Comparison of ENCODE assay signal across 8 mouse cellular contexts in the genomic region with DNA sequence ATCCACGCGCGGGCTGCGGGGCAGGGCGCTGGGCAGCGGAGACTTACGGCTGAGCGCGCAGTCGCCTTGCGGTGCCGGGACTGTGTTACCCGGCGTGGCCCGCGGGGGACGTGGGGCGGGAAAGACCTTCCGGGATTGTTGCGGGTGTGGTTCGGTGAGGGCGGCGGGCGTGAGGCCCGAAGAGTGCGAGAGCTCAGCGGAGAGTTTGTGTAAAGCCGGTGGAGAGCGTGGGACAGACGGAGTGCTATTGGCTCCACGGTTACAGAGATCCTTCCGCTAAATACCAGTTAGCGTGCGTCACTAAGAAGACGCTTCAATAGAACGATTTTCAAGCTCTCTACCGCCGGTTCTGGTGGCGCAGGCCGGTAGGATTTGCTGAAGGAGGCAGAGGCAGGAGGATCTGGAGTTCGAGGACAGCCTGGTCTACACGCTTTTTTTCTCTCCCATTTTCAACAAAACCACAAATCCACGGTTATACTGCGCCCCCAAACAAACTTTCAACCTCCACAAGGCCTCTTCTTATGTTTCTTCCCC. TPM values are rescaled to one million over a fixed set of nuclear protein-coding genes. Genes with fewer than 3 reads are reported as not detected.
DNase-seq lines count a peak whose midpoint lies in the region; ATAC-seq and TF ChIP-seq lines count a peak whose summit lies in the region.

No protein-coding gene starts in this region.

- H3K9me3 ChIP-seq in CH12.LX (replicated peaks; ENCODE audit: low read length): no peaks in the 10 kb centered on the region
- H3K9me3 ChIP-seq in forebrain, embryonic 10.5 days: no peaks in the 10 kb centered on the region
- no peaks in the 10 kb centered on the region for H3K9me3 ChIP-seq in heart, embryonic 15.5 days (replicated peaks)
- H3K9me3 ChIP-seq in liver, embryonic 13.5 days (replicated peaks): no peaks in the 10 kb centered on the region
- no peaks in the 10 kb centered on the region for H3K9me3 ChIP-seq in stomach, embryonic 14.5 days (ENCODE audit: control insufficient read depth, low read depth, low read length)

- peak overlapping the region; percentile 86 to 91 (median 88) for H3K4me3 ChIP-seq in CH12.LX (replicated peaks in 1 of 3; ENCODE audit: low read depth in 2 of 3, low read length in 2 of 3, poor library complexity in 1 of 3)
- H3K4me3 ChIP-seq in forebrain, embryonic 10.5 days: peak overlapping the region; percentile 77
- peak overlapping the region; percentile 90 for H3K4me3 ChIP-seq in heart, embryonic 15.5 days
- peak overlapping the region; percentile 77 for H3K4me3 ChIP-seq in liver, embryonic 13.5 days (replicated peaks)
- H3K4me3 ChIP-seq in stomach, embryonic 14.5 days (ENCODE audit: low read depth, low read length): peak overlapping the region; percentile 81

- H3K4me2 ChIP-seq in CH12.LX (ENCODE audit: insufficient read depth, low read depth, poor library complexity, severe bottlenecking): peak overlapping the region; percentile 92
- peak overlapping the region; percentile 83 for H3K4me2 ChIP-seq in heart, embryonic 15.5 days
- peak overlapping the region; percentile 93 for H3K4me2 ChIP-seq in liver, embryonic 13.5 days
- H3K4me2 ChIP-seq in stomach, embryonic 14.5 days (replicated peaks; ENCODE audit: low read depth, low read length): peak overlapping the region; percentile 48

- no peaks in the 10 kb centered on the region for H3K27me3 ChIP-seq in CH12.LX (replicated peaks)
- peaks cover 4% of the 10 kb centered on the region; the same call in 1 of the 2 replicates for H3K27me3 ChIP-seq in forebrain, embryonic 10.5 days (ENCODE audit: poor library complexity, severe bottlenecking)
- no peaks in the 10 kb centered on the region for H3K27me3 ChIP-seq in heart, embryonic 15.5 days
- H3K27me3 ChIP-seq in liver, embryonic 13.5 days: no peaks in the 10 kb centered on the region
- H3K27me3 ChIP-seq in stomach, embryonic 14.5 days (ENCODE audit: control insufficient read depth, insufficient read depth, low read length): no peaks in the 10 kb centered on the region

- peak; percentile 94 for DNase-seq in CH12.LX (ENCODE audit: extremely low read depth)
- DNase-seq in c-Kit-positive CD71-negative TER-119-negative erythroid progenitor cells, embryonic 14.5 days (ENCODE audit: low read depth): peak; percentile 94
- peak; percentile 94 for DNase-seq in forebrain, embryonic 10.5 days (ENCODE audit: extremely low spot score, low spot score)
- DNase-seq in kidney, postnatal 14 days: peak; percentile 93
- DNase-seq in liver, embryonic 13.5 days: peak; percentile 84
- DNase-seq in natural killer cell, adult 2 months (ENCODE audit: low spot score in 2 of 2): peak; percentile 93 to 94

- H3K27ac ChIP-seq in CH12.LX (ENCODE audit: insufficient read depth, low read depth): peak overlapping the region; percentile 92
- H3K27ac ChIP-seq in forebrain, embryonic 10.5 days: peak overlapping the region; percentile 89
- H3K27ac ChIP-seq in heart, embryonic 15.5 days: peak overlapping the region; percentile 97
- H3K27ac ChIP-seq in liver, embryonic 13.5 days: peak overlapping the region; percentile 77
- H3K27ac ChIP-seq in stomach, embryonic 14.5 days (ENCODE audit: low read length): peak overlapping the region; percentile 90

- TF ChIP-seq RAD21 in CH12.LX (IDR thresholded peaks at IDR 0.05; ENCODE audit: low read depth, low read length): no peak

- TF ChIP-seq POLR2A in CH12.LX (IDR thresholded peaks at IDR 0.05; ENCODE audit: low read depth, low read length): peak; percentile 44

- H3K4me1 ChIP-seq in CH12.LX (ENCODE audit: control insufficient read depth in 1 of 2, insufficient read depth in 2 of 2): peaks cover 3 to 29% of the 10 kb centered on the region in 2 experiments
- H3K4me1 ChIP-seq in forebrain, embryonic 10.5 days: peaks cover 41% of the 10 kb centered on the region
- H3K4me1 ChIP-seq in heart, embryonic 15.5 days (replicated peaks): peaks cover 26% of the 10 kb centered on the region
- peaks cover 47% of the 10 kb centered on the region for H3K4me1 ChIP-seq in liver, embryonic 13.5 days (replicated peaks)
- peaks cover 3% of the 10 kb centered on the region; the same call in 1 of the 2 replicates for H3K4me1 ChIP-seq in stomach, embryonic 14.5 days (ENCODE audit: control insufficient read depth, insufficient read depth, low read length)

- no peaks in the 10 kb centered on the region; the same call in 1 of the 2 replicates for H3K79me2 ChIP-seq in CH12.LX (replicated peaks; ENCODE audit: control insufficient read depth, extremely low read depth, insufficient read depth, poor library complexity, severe bottlenecking)

- peak; percentile 71 for ATAC-seq in heart, embryonic 15.5 days (replicated peaks; ENCODE audit: insufficient number of reproducible peaks, insufficient read depth, low FRiP score, low read depth)
- peak; percentile 61 for ATAC-seq in liver, embryonic 13.5 days (ENCODE audit: low read depth)
- ATAC-seq in stomach, embryonic 14.5 days (ENCODE audit: insufficient number of reproducible peaks, insufficient read depth, low FRiP score, low read depth): peak; percentile 80

- under 1% methylated on average over 44 of the region's 44 CpGs for WGBS in forebrain, embryonic 10.5 days
- WGBS in heart, embryonic 15.5 days: under 1% methylated on average over 44 of the region's 44 CpGs
- WGBS in liver, embryonic 13.5 days (ENCODE audit: insufficient replicate concordance): under 1% methylated on average over 44 of the region's 44 CpGs
- 0% methylated on average over 44 of the region's 44 CpGs for WGBS in stomach, embryonic 14.5 days

- no peak for TF ChIP-seq EP300 in CH12.LX (IDR thresholded peaks at IDR 0.05; ENCODE audit: low read length)

- dilution Hi-C loops in CH12.LX (cut with MboI; ENCODE audit: extremely low pct_ligation_motif_present, extremely low pct_unique_long_range_greater_than_20kb, low sequenced_read_pairs): no loop called here

- peaks cover 8 to 11% of the 10 kb centered on the region in 2 experiments for H3K36me3 ChIP-seq in CH12.LX (replicated peaks in 1 of 2; ENCODE audit: control insufficient read depth in 1 of 2, insufficient read depth in 1 of 2, low read length in 1 of 2)
- H3K36me3 ChIP-seq in forebrain, embryonic 10.5 days (replicated peaks): no peaks in the 10 kb centered on the region
- no peaks in the 10 kb centered on the region for H3K36me3 ChIP-seq in heart, embryonic 15.5 days
- no peaks in the 10 kb centered on the region for H3K36me3 ChIP-seq in liver, embryonic 13.5 days
- no peaks in the 10 kb centered on the region for H3K36me3 ChIP-seq in stomach, embryonic 14.5 days (ENCODE audit: control insufficient read depth, insufficient read depth, low read length)

- no peak for TF ChIP-seq CTCF in CH12.LX (conservative IDR thresholded peaks at IDR 0.05 in 1 of 2, IDR thresholded peaks at IDR 0.05 in 1 of 2; ENCODE audit: low read depth in 2 of 2, low read length in 2 of 2)

- in situ Hi-C loops in CH12.LX (cut with MboI; ENCODE audit: low pct_ligation_motif_present, low pct_unique_long_range_greater_than_20kb, low sequenced_read_pairs): loop anchor here (5.0 to 25.0 kb wide), 4 partner anchors 36 to 519 kb away; no protein-coding TSS in a partner anchor

- peak overlapping the region; percentile 66 for H3K9ac ChIP-seq in CH12.LX (ENCODE audit: insufficient read depth, low read depth)
- H3K9ac ChIP-seq in heart, embryonic 15.5 days: peak overlapping the region; percentile 87
- H3K9ac ChIP-seq in liver, embryonic 13.5 days: peak overlapping the region; percentile 78
- H3K9ac ChIP-seq in stomach, embryonic 14.5 days (replicated peaks; ENCODE audit: low read depth, low read length): peak overlapping the region; percentile 92

RNA-seq across cellular contexts. Expression of a gene that starts 16.9 kb away (rescaled TPM):
- total RNA-seq in CH12.LX (2012; rRNA removed) (not detected in 2 replicates), CH12.LX (2014; rRNA removed) (not detected in 2 replicates)
- polyA plus RNA-seq in CH12.LX (2012; ENCODE audit: insufficient read length, low read depth): not detected in 2 replicates
- polyA plus RNA-seq in forebrain, embryonic 10.5 days (2016; fragmentation: Nextera tagmentation; extraction: Ambion mirVana): not detected in 2 replicates
- polyA plus RNA-seq in heart, embryonic 15.5 days (2015; fragmentation: Nextera tagmentation; extraction: Ambion mirVana): 0.15 and 0.37 TPM in 2 replicates
- 0.09 TPM in 1 of 2 replicates, not detected in the other for polyA plus RNA-seq in liver, embryonic 13.5 days (2015; fragmentation: Nextera tagmentation; extraction: Ambion mirVana)
- 0.29 and 0.34 TPM in 2 replicates for polyA plus RNA-seq in stomach, embryonic 14.5 days (2014; fragmentation: Nextera tagmentation; extraction: Ambion mirVana)

RNA-seq across cellular contexts. Expression of a gene that starts 16.9 kb away (rescaled TPM):
- not detected in 2 replicates for total RNA-seq in CH12.LX (2012; rRNA removed)
- total RNA-seq in CH12.LX (2014; rRNA removed): not detected in 2 replicates
- polyA plus RNA-seq in CH12.LX (2012; ENCODE audit: insufficient read length, low read depth): not detected in 2 replicates
- polyA plus RNA-seq in forebrain, embryonic 10.5 days (2016; fragmentation: Nextera tagmentation; extraction: Ambion mirVana): not detected in 2 replicates
- polyA plus RNA-seq in heart, embryonic 15.5 days (2015; fragmentation: Nextera tagmentation; extraction: Ambion mirVana): not detected in 2 replicates
- 0.20 TPM in 1 of 2 replicates, not detected in the other for polyA plus RNA-seq in liver, embryonic 13.5 days (2015; fragmentation: Nextera tagmentation; extraction: Ambion mirVana)
- polyA plus RNA-seq in stomach, embryonic 14.5 days (2014; fragmentation: Nextera tagmentation; extraction: Ambion mirVana): not detected in 2 replicates

RNA-seq across cellular contexts. Expression of a gene that starts 44.4 kb away (rescaled TPM):
- 34.4 and 38.5 TPM in 2 replicates for total RNA-seq in CH12.LX (2012; rRNA removed)
- 104 and 134 TPM in 2 replicates for total RNA-seq in CH12.LX (2014; rRNA removed)
- polyA plus RNA-seq in CH12.LX (2012; ENCODE audit: insufficient read length, low read depth): 80.7 and 90.3 TPM in 2 replicates
- polyA plus RNA-seq in forebrain, embryonic 10.5 days (2016; fragmentation: Nextera tagmentation; extraction: Ambion mirVana): not detected in 2 replicates
- polyA plus RNA-seq in heart, embryonic 15.5 days (2015; fragmentation: Nextera tagmentation; extraction: Ambion mirVana): 0.10 and 0.66 TPM in 2 replicates
- 0.09 and 0.16 TPM in 2 replicates for polyA plus RNA-seq in liver, embryonic 13.5 days (2015; fragmentation: Nextera tagmentation; extraction: Ambion mirVana)
- polyA plus RNA-seq in stomach, embryonic 14.5 days (2014; fragmentation: Nextera tagmentation; extraction: Ambion mirVana): not detected in 2 replicates

RNA-seq across cellular contexts. Expression of a gene that starts 47.9 kb away (rescaled TPM):
- total RNA-seq in CH12.LX (2012; rRNA removed) (51.6 and 53.5 TPM in 2 replicates), CH12.LX (2014; rRNA removed) (121 and 124 TPM in 2 replicates)
- 49.4 and 49.7 TPM in 2 replicates for polyA plus RNA-seq in CH12.LX (2012; ENCODE audit: insufficient read length, low read depth)
- polyA plus RNA-seq in forebrain, embryonic 10.5 days (2016; fragmentation: Nextera tagmentation; extraction: Ambion mirVana): 0.52 and 0.64 TPM in 2 replicates
- 0.18 and 3.5 TPM in 2 replicates for polyA plus RNA-seq in heart, embryonic 15.5 days (2015; fragmentation: Nextera tagmentation; extraction: Ambion mirVana)
- polyA plus RNA-seq in liver, embryonic 13.5 days (2015; fragmentation: Nextera tagmentation; extraction: Ambion mirVana): 6.9 and 7.6 TPM in 2 replicates
- polyA plus RNA-seq in stomach, embryonic 14.5 days (2014; fragmentation: Nextera tagmentation; extraction: Ambion mirVana): 1.5 and 1.9 TPM in 2 replicates

RNA-seq across cellular contexts. Expression of a gene that starts 54.0 kb away (rescaled TPM):
- not detected in 2 replicates for total RNA-seq in CH12.LX (2012; rRNA removed)
- not detected in 2 replicates for total RNA-seq in CH12.LX (2014; rRNA removed)
- polyA plus RNA-seq in CH12.LX (2012; ENCODE audit: insufficient read length, low read depth): not detected in 2 replicates
- not detected in 2 replicates for polyA plus RNA-seq in forebrain, embryonic 10.5 days (2016; fragmentation: Nextera tagmentation; extraction: Ambion mirVana)
- polyA plus RNA-seq in heart, embryonic 15.5 days (2015; fragmentation: Nextera tagmentation; extraction: Ambion mirVana): 0.10 and 0.11 TPM in 2 replicates
- polyA plus RNA-seq in liver, embryonic 13.5 days (2015; fragmentation: Nextera tagmentation; extraction: Ambion mirVana): 0.08 and 0.10 TPM in 2 replicates
- polyA plus RNA-seq in stomach, embryonic 14.5 days (2014; fragmentation: Nextera tagmentation; extraction: Ambion mirVana): not detected in 2 replicates

Comparison
In these comparisons a context has a peak if more than half of its experiments do, and no peak if none do; other contexts are left out.
1. Peak in every context shown above with its lines: DNase-seq, ATAC-seq, H3K4me3 ChIP-seq and H3K27ac ChIP-seq.
2. RNA of a gene that starts 44.4 kb away (polyA plus RNA-seq): 80.7 to 90.3 TPM in CH12.LX; 0.10 to 0.66 TPM in heart, embryonic 15.5 days, not detected in forebrain, embryonic 10.5 days, 0.09 to 0.16 TPM in liver, embryonic 13.5 days and not detected in stomach, embryonic 14.5 days; every median in the first group is over 10 times any median in the second.